Mouse (Mus musculus): ENCODE measurements around the gene Rasgrf1. TPM values are rescaled to one million over a fixed set of nuclear protein-coding genes. Genes with fewer than 3 reads are reported as not detected.
"Not testable (repeated sequence)": the region's sequence is repeated elsewhere in the genome, so short reads cannot be mapped to it uniquely, and the experiment has no call there.

The Rasgrf1 gene
- polyA plus RNA-seq, 1 experiment from 2014 or later = 0.78 TPM

DNA sequence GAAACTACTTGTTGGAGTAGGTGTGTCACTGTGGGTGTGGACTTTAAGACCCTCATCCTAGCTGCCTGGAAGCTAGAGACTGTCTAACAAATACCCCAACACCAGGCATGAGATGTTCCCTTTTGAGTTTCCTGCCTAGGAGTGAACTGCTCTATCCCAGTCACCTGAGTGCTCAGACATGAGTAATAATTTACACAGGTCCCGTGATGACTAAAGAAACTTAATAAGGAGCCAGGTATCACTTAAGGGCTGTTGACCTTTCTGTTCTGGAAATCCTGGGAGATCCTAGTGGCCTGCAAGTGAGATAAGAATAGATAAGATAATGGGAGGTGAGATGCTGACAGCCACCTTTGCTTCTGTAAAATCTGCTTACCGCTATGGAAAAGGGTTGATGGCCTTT lies 131.2 kb downstream of the Rasgrf1 start:
- Histone ChIP-seq H3K9me3 (ENCODE audit: control insufficient read depth, low read length) (no peaks in the 10 kb centered on the region), H3K27ac (replicated peaks; ENCODE audit: low read depth, low read length) (no peak overlapping the region), H3K9ac (ENCODE audit: low read depth, low read length) (no peak overlapping the region), H3K4me1 (ENCODE audit: control insufficient read depth, insufficient read depth, low read length) (no peaks in the 10 kb centered on the region), H3K4me2 (ENCODE audit: low read depth, low read length) (no peak overlapping the region), H3K4me3 (ENCODE audit: low read depth, low read length) (no peak overlapping the region), H3K36me3 (ENCODE audit: control insufficient read depth, insufficient read depth, low read length) (no peaks in the 10 kb centered on the region), H3K27me3 (replicated peaks; ENCODE audit: control insufficient read depth, insufficient read depth, low read length) (no peaks in the 10 kb centered on the region)
- DNase-seq (ENCODE audit: low spot score) (no peak), ATAC-seq (ENCODE audit: low read depth) (no peak)
- 78% methylated on average over 2 of the region's 2 CpGs for WGBS

DNA sequence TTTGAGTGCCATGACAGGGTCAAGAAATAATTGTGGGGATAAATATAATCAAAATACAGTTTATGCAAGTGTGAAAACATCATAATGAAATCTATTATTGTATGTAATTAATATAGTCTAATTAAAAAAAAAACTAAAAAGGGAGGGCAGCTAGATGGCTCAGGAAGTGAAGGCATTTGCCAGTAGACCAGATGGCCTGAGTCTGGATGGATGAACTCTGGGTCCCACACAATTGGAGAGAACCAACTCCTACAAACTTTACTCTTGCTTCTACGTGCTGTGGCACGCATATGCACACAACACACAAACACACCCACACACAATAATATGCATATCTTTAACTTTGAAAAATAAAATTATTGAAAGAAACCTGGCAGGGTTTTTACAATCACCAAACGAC lies 131.8 kb downstream of the Rasgrf1 start:
- H3K36me3 ChIP-seq (ENCODE audit: control insufficient read depth, insufficient read depth, low read length) = no peaks in the 10 kb centered on the region
- no peak overlapping the region for H3K9ac ChIP-seq (ENCODE audit: low read depth, low read length)
- ATAC-seq (ENCODE audit: low read depth) (no peak), DNase-seq (ENCODE audit: low spot score) (no peak)
- H3K27ac ChIP-seq (replicated peaks; ENCODE audit: low read depth, low read length) = no peak overlapping the region
- no peak overlapping the region for H3K4me2 ChIP-seq (ENCODE audit: low read depth, low read length)
- H3K4me3 ChIP-seq (ENCODE audit: low read depth, low read length) = no peak overlapping the region
- H3K4me1 ChIP-seq (ENCODE audit: control insufficient read depth, insufficient read depth, low read length) = no peaks in the 10 kb centered on the region
- H3K9me3 ChIP-seq (ENCODE audit: control insufficient read depth, low read length) = 0 out of 2 replicates have a peak, but pooled peaks cover 4% of the 10 kb centered on the region
- 87% methylated on average over 3 of the region's 3 CpGs for WGBS
- no peaks in the 10 kb centered on the region for H3K27me3 ChIP-seq (replicated peaks; ENCODE audit: control insufficient read depth, insufficient read depth, low read length)

DNA sequence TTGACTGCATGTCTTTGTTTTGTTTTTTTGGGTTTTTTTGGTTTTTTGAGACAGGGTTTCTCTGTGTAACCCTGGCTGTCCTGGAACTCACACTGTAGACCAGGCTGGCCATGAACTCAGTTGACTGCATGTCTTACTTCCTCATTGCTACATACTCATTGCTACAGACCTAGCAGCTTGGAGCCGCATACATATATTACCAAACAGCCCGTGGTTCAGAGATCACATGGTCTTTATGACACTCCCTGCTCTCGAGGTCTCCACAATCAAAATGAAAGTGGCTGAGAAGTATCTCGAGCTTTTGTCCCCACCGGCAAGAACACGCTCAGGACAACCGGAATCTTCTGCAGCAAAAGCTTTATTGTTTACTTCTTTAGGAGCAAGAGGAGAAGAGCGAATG lies 133.2 kb downstream of the Rasgrf1 start:
- ATAC-seq (ENCODE audit: low read depth); H3K4me1 ChIP-seq (ENCODE audit: control insufficient read depth, insufficient read depth, low read length); H3K9ac ChIP-seq (ENCODE audit: low read depth, low read length); H3K4me3 ChIP-seq (ENCODE audit: low read depth, low read length); H3K27ac ChIP-seq (replicated peaks; ENCODE audit: low read depth, low read length); DNase-seq (ENCODE audit: low spot score); H3K9me3 ChIP-seq (ENCODE audit: control insufficient read depth, low read length); H3K36me3 ChIP-seq (ENCODE audit: control insufficient read depth, insufficient read depth, low read length); H3K4me2 ChIP-seq (ENCODE audit: low read depth, low read length); H3K27me3 ChIP-seq (replicated peaks; ENCODE audit: control insufficient read depth, insufficient read depth, low read length): not testable (repeated sequence)
- 91% methylated on average over 8 of the region's 8 CpGs for whole genome bisulfite sequencing

DNA sequence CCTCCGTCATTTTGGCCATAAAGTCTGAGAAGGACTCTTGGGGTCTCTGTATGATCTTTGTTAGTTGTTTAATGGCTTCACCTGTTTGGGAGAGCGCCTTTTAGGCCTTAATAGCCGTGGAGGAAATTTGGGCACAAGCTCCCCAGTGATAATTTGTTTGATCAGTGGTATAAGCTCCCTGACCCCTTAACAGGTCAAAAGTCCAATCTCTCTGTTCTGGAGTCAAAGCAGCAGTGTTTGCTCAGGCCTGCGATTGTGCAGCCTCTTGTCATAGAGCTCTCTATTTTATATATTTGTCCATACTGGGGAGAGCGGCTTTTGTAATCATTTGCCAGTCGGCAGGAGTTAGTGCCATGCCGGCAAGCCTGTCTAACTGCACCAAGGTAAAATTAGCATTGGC lies 135.5 kb downstream of the Rasgrf1 start:
- Histone ChIP-seq H3K36me3 (ENCODE audit: control insufficient read depth, insufficient read depth, low read length) (no peaks in the 10 kb centered on the region), H3K4me2 (ENCODE audit: low read depth, low read length) (no peak overlapping the region), H3K9ac (ENCODE audit: low read depth, low read length) (no peak overlapping the region), H3K4me1 (ENCODE audit: control insufficient read depth, insufficient read depth, low read length) (no peaks in the 10 kb centered on the region), H3K9me3 (ENCODE audit: control insufficient read depth, low read length) (0 out of 2 replicates have a peak, but pooled peaks cover 4% of the 10 kb centered on the region), H3K4me3 (ENCODE audit: low read depth, low read length) (no peak overlapping the region), H3K27ac (replicated peaks; ENCODE audit: low read depth, low read length) (no peak overlapping the region), H3K27me3 (replicated peaks; ENCODE audit: control insufficient read depth, insufficient read depth, low read length) (no peaks in the 10 kb centered on the region)
- ATAC-seq (ENCODE audit: low read depth) (no peak), DNase-seq (ENCODE audit: low spot score) (no peak)
- 85% methylated on average over 7 of the region's 7 CpGs for WGBS

DNA sequence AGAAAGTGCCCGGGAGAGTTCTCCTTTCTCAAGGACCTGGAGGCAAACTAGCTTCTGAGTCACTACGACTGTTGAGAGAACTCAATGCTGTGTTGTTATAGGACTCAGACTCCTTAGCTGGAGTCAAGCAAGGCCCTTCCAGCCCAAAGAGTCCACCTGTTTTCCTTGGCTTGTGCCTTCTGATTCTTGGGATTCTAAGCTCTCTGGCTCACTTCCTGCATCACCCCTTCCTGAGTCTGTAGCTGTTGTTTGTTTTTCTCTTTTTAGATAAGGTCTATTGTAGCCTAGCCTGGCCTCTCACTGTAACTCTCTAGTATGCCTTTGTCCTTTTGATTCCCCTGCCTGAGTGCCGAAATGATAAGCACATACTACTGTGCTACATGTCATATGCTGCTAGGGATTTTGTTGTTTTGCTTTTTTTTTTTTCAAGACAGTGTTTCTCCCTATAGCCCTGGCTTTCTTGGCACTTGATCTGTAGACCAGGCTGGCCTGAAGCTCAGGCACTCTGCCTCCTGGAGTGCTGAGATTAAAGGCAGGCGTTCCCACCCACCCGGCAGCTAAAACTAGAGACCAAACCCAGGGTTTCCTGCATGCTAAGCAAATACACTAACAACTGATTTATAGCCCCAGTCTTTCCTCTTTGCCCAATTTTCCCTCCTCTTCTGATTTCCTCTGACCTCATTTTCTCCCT lies 138.4 kb downstream of the Rasgrf1 start:
- 66% methylated on average over 5 of the region's 5 CpGs for WGBS
- no peak overlapping the region for H3K27ac ChIP-seq (replicated peaks; ENCODE audit: low read depth, low read length)
- no peak for ATAC-seq (ENCODE audit: low read depth)

DNA sequence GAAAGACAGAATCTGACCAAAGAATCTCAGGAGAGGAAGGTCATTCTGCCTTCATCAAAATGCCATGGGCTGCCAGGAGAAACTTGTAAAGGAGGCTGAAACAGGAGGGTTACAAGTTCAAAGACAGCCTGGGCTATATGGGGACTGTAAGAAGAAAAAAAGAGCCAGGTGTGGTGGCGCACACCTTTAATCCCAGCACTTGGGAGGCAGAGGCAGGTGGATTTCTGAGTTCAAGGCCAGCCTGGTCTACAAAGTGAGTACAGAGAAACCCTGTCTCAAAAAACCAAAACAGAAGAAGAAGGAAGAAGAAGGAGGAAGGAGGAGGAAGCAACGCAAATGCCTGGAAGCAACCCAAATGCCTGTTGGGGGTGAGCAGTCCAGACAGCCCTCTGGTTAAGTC lies 144.1 kb downstream of the Rasgrf1 start, which contains the start of gene Ctsh:
TSS of gene Ctsh (plus strand) at position 301 of the 400 bp plus-strand sequence.
- Histone ChIP-seq H3K36me3 (ENCODE audit: control insufficient read depth, insufficient read depth, low read length) (no peaks in the 10 kb centered on the region), H3K4me3 (ENCODE audit: low read depth, low read length) (peak within 1 kb of the TSS; percentile 48), H3K9ac (ENCODE audit: low read depth, low read length) (peak within 1 kb of the TSS; percentile 65), H3K4me2 (ENCODE audit: low read depth, low read length) (peak within 1 kb of the TSS; percentile 88), H3K27me3 (replicated peaks; ENCODE audit: control insufficient read depth, insufficient read depth, low read length) (no peaks in the 10 kb centered on the region; the same call in 1 of the 2 replicates), H3K4me1 (ENCODE audit: control insufficient read depth, insufficient read depth, low read length) (no peaks in the 10 kb centered on the region), H3K27ac (replicated peaks; ENCODE audit: low read depth, low read length) (no peak within 1 kb of the TSS), H3K9me3 (ENCODE audit: control insufficient read depth, low read length) (no peaks in the 10 kb centered on the region)
- ATAC-seq (ENCODE audit: low read depth) (no peak), DNase-seq (ENCODE audit: low spot score) (no peak)
- 79% methylated on average over 2 of the region's 2 CpGs for WGBS

More for the DNA sequence above, 138.4 kb downstream of the Rasgrf1 start:
- H3K4me3 ChIP-seq (ENCODE audit: low read depth, low read length) = no peak overlapping the region
- DNase-seq (ENCODE audit: low spot score) = no peak
- no peak overlapping the region for H3K4me2 ChIP-seq (ENCODE audit: low read depth, low read length)
- H3K27me3 ChIP-seq (replicated peaks; ENCODE audit: control insufficient read depth, insufficient read depth, low read length) = no peaks in the 10 kb centered on the region
- no peak overlapping the region for H3K9ac ChIP-seq (ENCODE audit: low read depth, low read length)
- H3K36me3 ChIP-seq (ENCODE audit: control insufficient read depth, insufficient read depth, low read length) = no peaks in the 10 kb centered on the region
- H3K4me1 ChIP-seq (ENCODE audit: control insufficient read depth, insufficient read depth, low read length) = no peaks in the 10 kb centered on the region
- 0 out of 2 replicates have a peak, but pooled peaks cover 4% of the 10 kb centered on the region for H3K9me3 ChIP-seq (ENCODE audit: control insufficient read depth, low read length)

DNA sequence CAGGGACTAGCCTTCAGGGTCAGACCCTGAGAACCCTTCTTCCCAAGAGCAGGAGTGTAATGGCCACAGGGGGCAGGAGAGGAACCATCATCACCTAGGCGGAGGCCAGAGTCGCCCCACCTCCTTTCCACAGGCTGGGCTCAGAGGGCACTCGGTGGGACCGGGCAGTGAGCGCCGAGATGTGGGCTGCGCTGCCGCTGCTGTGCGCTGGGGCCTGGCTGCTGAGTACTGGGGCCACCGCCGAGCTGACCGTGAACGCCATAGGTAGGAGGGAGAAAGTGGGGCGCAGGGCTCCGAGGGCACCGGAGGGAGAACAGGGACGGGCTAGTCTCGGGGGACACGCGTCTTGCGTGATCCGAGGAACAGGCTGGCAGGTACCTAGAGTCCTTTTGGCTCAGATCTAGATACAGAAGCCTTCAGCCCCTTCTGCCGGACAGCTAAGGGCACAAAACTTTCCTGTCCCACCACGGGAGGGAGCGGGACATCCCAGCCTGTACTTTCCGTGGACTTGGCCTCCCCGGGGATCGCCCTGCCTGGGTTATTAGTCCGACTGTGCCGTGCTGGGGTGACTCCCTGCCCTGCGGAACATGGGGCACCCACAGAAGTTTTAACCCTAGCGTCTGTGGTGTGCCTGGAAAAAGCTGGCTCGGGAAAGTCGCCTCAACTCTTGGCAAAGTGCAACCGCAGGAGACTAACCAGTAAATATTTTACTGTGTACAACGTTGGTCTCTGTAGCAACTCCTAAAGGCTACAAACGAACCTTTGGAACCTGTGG lies 144.8 kb downstream of the Rasgrf1 start:
- Histone ChIP-seq H3K4me1 (ENCODE audit: control insufficient read depth, insufficient read depth, low read length) (no peaks in the 10 kb centered on the region), H3K9me3 (ENCODE audit: control insufficient read depth, low read length) (no peaks in the 10 kb centered on the region), H3K4me3 (ENCODE audit: low read depth, low read length) (peak overlapping the region; percentile 48), H3K27me3 (replicated peaks; ENCODE audit: control insufficient read depth, insufficient read depth, low read length) (no peaks in the 10 kb centered on the region; the same call in 1 of the 2 replicates), H3K27ac (replicated peaks; ENCODE audit: low read depth, low read length) (no peak overlapping the region), H3K36me3 (ENCODE audit: control insufficient read depth, insufficient read depth, low read length) (no peaks in the 10 kb centered on the region), H3K4me2 (ENCODE audit: low read depth, low read length) (peak overlapping the region; percentile 88), H3K9ac (ENCODE audit: low read depth, low read length) (peak overlapping the region; percentile 65)
- DNase-seq (ENCODE audit: low spot score) = peak; percentile 56
- peak; percentile 92 for ATAC-seq (ENCODE audit: low read depth)
- WGBS = under 1% methylated on average over 24 of the region's 37 CpGs

DNA sequence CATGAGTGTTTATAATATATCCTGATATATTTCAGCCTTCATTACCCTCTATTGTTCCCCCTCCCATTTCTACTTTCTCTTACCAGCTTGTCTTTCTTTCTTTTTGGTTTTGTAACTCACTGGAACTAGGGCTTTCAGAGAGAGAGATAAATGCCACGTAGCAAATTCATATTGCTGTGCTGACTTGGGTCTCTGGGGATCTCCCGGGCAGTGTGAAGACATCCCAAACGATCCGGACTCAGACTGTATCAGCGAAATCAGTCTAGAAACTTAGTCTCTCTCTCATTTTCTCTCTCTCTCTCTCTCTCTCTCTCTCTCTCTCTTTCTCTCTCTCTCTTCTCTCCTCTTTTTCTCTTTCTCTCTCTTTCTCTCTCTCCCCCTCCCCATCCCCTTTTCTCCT lies 145.7 kb downstream of the Rasgrf1 start:
- WGBS = 36% methylated on average over 5 of the region's 5 CpGs
- no peak for DNase-seq (ENCODE audit: low spot score)
- Histone ChIP-seq H3K9me3 (ENCODE audit: control insufficient read depth, low read length) (no peaks in the 10 kb centered on the region), H3K27me3 (replicated peaks; ENCODE audit: control insufficient read depth, insufficient read depth, low read length) (no peaks in the 10 kb centered on the region; the same call in 1 of the 2 replicates), H3K9ac (ENCODE audit: low read depth, low read length) (no peak overlapping the region), H3K4me2 (ENCODE audit: low read depth, low read length) (peak overlapping the region; percentile 88), H3K4me1 (ENCODE audit: control insufficient read depth, insufficient read depth, low read length) (no peaks in the 10 kb centered on the region), H3K27ac (replicated peaks; ENCODE audit: low read depth, low read length) (no peak overlapping the region), H3K36me3 (ENCODE audit: control insufficient read depth, insufficient read depth, low read length) (no peaks in the 10 kb centered on the region), H3K4me3 (ENCODE audit: low read depth, low read length) (peak overlapping the region; percentile 48; the same call in 1 of the 2 replicates)
- no peak for ATAC-seq (ENCODE audit: low read depth)

Data from embryonic facial prominence, embryonic 14.5 days (tissue).